Mouse (Mus musculus) megakaryocyte, embryonic 14.5 days (primary cell): ENCODE measurements at regions not wholly inside any gene's neighbourhood (a gene's known extent, or its start where the extent isn't known, plus 50 kb on each side); places are given as distances from the start of the nearest gene placed in this dataset.

Experiments
- FLI1 ChIP-seq: IDR thresholded peaks from 2 replicates; pipeline ENCODE4 v1.6.1; 2012; ENCODE audit warnings: low read length, inconsistent platforms, mixed read lengths
- GATA1 ChIP-seq: IDR thresholded peaks from 3 replicates; pipeline ENCODE4 v1.6.1; 2012; ENCODE audit warnings: mixed read lengths, low read length, inconsistent platforms, borderline replicate concordance

- no peak for TF ChIP-seq GATA1
- no peak for TF ChIP-seq FLI1
Measured at GRCm38 (mm10) chr14:73915990-73916389, 255.0 kb downstream of the Gm21750 start.
